Mouse (Mus musculus) ES-E14 (cell line): ENCODE measurements around the gene Susd2. TPM values are rescaled to one million over a fixed set of nuclear protein-coding genes. Genes with fewer than 3 reads are reported as not detected.
A peak's percentile ranks its signal among the peaks of the same experiment; 100 is the strongest.

Source experiments
- DNase-seq: peaks from one replicate; pipeline ENCODE4 v3.0.0-alpha.2; 2013; ENCODE audit warnings: low read depth, low spot score
- H3K27ac ChIP-seq: 2 replicates; pipeline ENCODE4 v1.5.1; 2012; ENCODE audit warnings: low read depth, mild to moderate bottlenecking, low read length, moderate library complexity, mixed read lengths; ENCODE audit not compliant: poor library complexity, insufficient read depth, severe bottlenecking
- H3K36me3 ChIP-seq: 2 replicates; pipeline ENCODE4 v1.6.1; 2012; ENCODE audit warnings: mild to moderate bottlenecking, low read length, moderate library complexity, mixed read lengths; ENCODE audit not compliant: control insufficient read depth, poor library complexity, insufficient read depth, severe bottlenecking
- H3K4me1 ChIP-seq, 2 experiments: fragments of 150-350 bp in 1 of 2; sonication (generic) in 1 of 2; 2 replicates each; pipeline ENCODE4 v1.6.1; 2012; ENCODE audit warnings: low read length in 2 of 2, mild to moderate bottlenecking in 1 of 2, mixed read lengths in 1 of 2; ENCODE audit not compliant: control insufficient read depth in 2 of 2, insufficient read depth in 2 of 2, poor library complexity in 1 of 2
- H3K4me3 ChIP-seq, 2 experiments: fragments of 150-350 bp in 1 of 2; sonication (generic) in 1 of 2; 2 replicates each; pipeline ENCODE4 v1.5.1; 2012; ENCODE audit warnings: low read length in 2 of 2, low read depth in 1 of 2, mild to moderate bottlenecking in 1 of 2, mixed read lengths in 1 of 2; ENCODE audit not compliant: insufficient read depth in 1 of 2, poor library complexity in 1 of 2, severe bottlenecking in 1 of 2
- H3K9ac ChIP-seq: 2 replicates; pipeline ENCODE4 v1.6.1; 2012; ENCODE audit warnings: low read depth, mild to moderate bottlenecking, low read length, mixed read lengths; ENCODE audit not compliant: poor library complexity, insufficient read depth, severe bottlenecking
- H3K9me3 ChIP-seq: fragments of 150-350 bp; sonication (generic); 2 replicates; pipeline ENCODE4 v1.6.1; 2012; ENCODE audit warnings: low read depth, mild to moderate bottlenecking, low read length; ENCODE audit not compliant: control insufficient read depth, insufficient read depth
- CHD2 ChIP-seq: IDR thresholded peaks from 2 replicates; pipeline ENCODE4 v1.6.1; 2014; ENCODE audit warnings: mild to moderate bottlenecking, low read depth, low read length, inconsistent platforms
- HCFC1 ChIP-seq: IDR thresholded peaks from 2 replicates; pipeline ENCODE4 v1.6.1; 2012; ENCODE audit warnings: low read length, inconsistent platforms, borderline replicate concordance; ENCODE audit not compliant: insufficient read depth
- MAFK ChIP-seq: IDR thresholded peaks from 2 replicates; pipeline ENCODE4 v1.6.1; 2014; ENCODE audit warnings: mild to moderate bottlenecking, low read depth, low read length, inconsistent platforms; ENCODE audit not compliant: insufficient read depth
- ZC3H11A ChIP-seq: IDR thresholded peaks from 2 replicates; pipeline ENCODE4 v1.6.1; 2012; ENCODE audit warnings: low read depth, mild to moderate bottlenecking, inconsistent platforms, low read length, borderline replicate concordance
- ZNF384 ChIP-seq: IDR thresholded peaks from 2 replicates; pipeline ENCODE4 v1.6.1; 2012; ENCODE audit warnings: low read depth, low read length, inconsistent platforms
- in situ Hi-C, 2 experiments: fragments of 600-800 bp; cut with MboI; formaldehyde crosslinking; loops; one replicate each; pipeline ENCODE4 v1.15.1; 2025; ENCODE audit warnings: low sequenced_read_pairs in 2 of 2, inconsistent platforms in 1 of 2; ENCODE audit not compliant: unreplicated experiment in 2 of 2
- total RNA-seq: library from RNA; depleted of rRNA; stranded (reverse); fragments of 300-350 nt; gene quantifications from 2 replicates; pipeline ENCODE4 v1.2.3, GENCODE M21; 2012

Susd2 gene
- total RNA-seq, 1 experiment: 10.4 TPM

GRCm38 (mm10) chr10:75680574-75681001 is 36.8 kb upstream of the Susd2 start:
- no peak for DNase-seq
- Histone ChIP-seq H3K4me3 (0 out of 4 replicates have a peak overlapping the region, but pooled peaks of 1 of the 2 experiments have one; percentile 7), H3K9me3 (no peaks in the 10 kb centered on the region), H3K36me3 (peaks cover 30% of the 10 kb centered on the region; the same call in 1 of the 2 replicates), H3K27ac (no peak overlapping the region), H3K4me1 (peaks cover 0 to 2% of the 10 kb centered on the region in 2 experiments; a peak in 2 of 4 replicates), H3K9ac (no peak overlapping the region)
- TF ChIP-seq ZNF384 (no peak), CHD2 (no peak), ZC3H11A (no peak), MAFK (no peak), HCFC1 (no peak)
- in situ Hi-C loops: no loop called here

GRCm38 (mm10) chr10:75679204-75679603 is 35.4 kb upstream of the Susd2 start:
- Histone ChIP-seq H3K9ac (no peak overlapping the region), H3K36me3 (peaks cover 27% of the 10 kb centered on the region; the same call in 1 of the 2 replicates), H3K27ac (no peak overlapping the region), H3K4me1 (peaks cover 0 to 2% of the 10 kb centered on the region in 2 experiments; a peak in 2 of 4 replicates), H3K4me3 (no peak overlapping the region), H3K9me3 (no peaks in the 10 kb centered on the region)
- in situ Hi-C loops: no loop called here
- TF ChIP-seq CHD2 (no peak), ZNF384 (no peak), ZC3H11A (no peak), HCFC1 (no peak), MAFK (no peak)
- no peak for DNase-seq

- H3K4me3 ChIP-seq: no peak overlapping the region
- no peak for DNase-seq
- TF ChIP-seq ZC3H11A: no peak
- TF ChIP-seq MAFK: no peak
- TF ChIP-seq ZNF384: no peak
- TF ChIP-seq CHD2: no peak
- no peak for TF ChIP-seq HCFC1
- peaks cover 0 to 2% of the 10 kb centered on the region in 2 experiments; a peak in 2 of 4 replicates for H3K4me1 ChIP-seq
- in situ Hi-C loops: no loop called here
- no peaks in the 10 kb centered on the region for H3K9me3 ChIP-seq
- H3K27ac ChIP-seq: no peak overlapping the region
- no peak overlapping the region for H3K9ac ChIP-seq
- H3K36me3 ChIP-seq: peaks cover 20% of the 10 kb centered on the region; the same call in 1 of the 2 replicates
Observed at GRCm38 (mm10) chr10:75677989-75678388, 34.2 kb upstream of the Susd2 start.

- Histone ChIP-seq H3K4me1 (peaks cover 0 to 2% of the 10 kb centered on the region in 2 experiments; a peak in 2 of 4 replicates), H3K27ac (no peak overlapping the region), H3K9ac (no peak overlapping the region), H3K4me3 (no peak overlapping the region), H3K9me3 (no peaks in the 10 kb centered on the region), H3K36me3 (peaks cover 20% of the 10 kb centered on the region; the same call in 1 of the 2 replicates)
- in situ Hi-C loops: no loop called here
- no peak for DNase-seq
- TF ChIP-seq CHD2 (no peak), MAFK (no peak), ZC3H11A (no peak), ZNF384 (no peak), HCFC1 (no peak)
Observed at GRCm38 (mm10) chr10:75677571-75677970, 33.8 kb upstream of the Susd2 start.
